Mouse (Mus musculus): ENCODE measurements around the gene Alyref. TPM values are rescaled to one million over a fixed set of nuclear protein-coding genes. Genes with fewer than 3 reads are reported as not detected.
A peak's percentile ranks its signal among the peaks of the same experiment; 100 is the strongest.

Alyref gene
- polyA plus RNA-seq, 1 experiment from 2014 or later: 213 TPM

DNA sequence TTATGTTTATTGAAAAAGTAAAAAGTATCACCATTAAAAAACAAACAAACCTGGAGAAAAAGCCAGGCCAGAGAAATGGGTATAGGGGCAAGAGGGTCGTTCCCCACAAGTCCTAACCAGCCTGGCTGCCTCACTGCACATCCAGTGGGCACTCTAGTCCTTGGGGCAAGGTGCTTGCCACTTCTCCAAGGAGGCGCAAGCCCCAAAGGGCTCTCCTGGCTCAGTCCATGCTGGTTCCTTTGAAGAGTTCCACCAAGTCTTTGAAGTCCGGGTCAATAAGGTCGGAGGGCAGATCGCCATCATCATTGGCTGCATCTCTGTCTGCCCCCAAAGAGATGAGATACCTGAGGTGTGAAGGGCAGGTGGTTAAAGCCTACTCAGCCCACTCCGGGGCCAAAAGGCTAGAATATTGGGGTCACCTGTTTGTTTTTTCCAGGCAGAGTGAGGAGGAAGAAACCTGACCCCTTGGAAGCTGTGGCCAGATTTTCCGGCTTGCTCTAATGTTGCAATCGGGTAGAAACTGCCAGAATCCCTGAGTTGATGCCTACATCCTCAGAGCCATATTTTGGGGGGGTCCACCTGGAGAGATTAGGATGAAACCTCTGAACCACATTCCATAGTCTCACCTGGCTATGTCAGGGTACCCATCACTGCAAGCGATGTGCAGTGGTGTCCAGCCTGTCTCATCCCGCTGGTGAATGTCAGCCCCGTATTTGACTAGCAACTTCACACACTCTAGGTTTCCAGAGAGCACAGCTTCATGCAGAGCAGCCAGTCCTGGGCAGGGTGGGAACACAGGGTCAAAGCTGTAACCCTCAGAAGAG, 48.0 kb downstream of the Alyref start:
- H3K27ac ChIP-seq (replicated peaks): peak overlapping the region; percentile 98
- no peaks in the 10 kb centered on the region for H3K27me3 ChIP-seq (ENCODE audit: control insufficient read depth, insufficient read depth, low read length)
- peak overlapping the region; percentile 95 for H3K9ac ChIP-seq (ENCODE audit: low read length)
- H3K9me3 ChIP-seq (ENCODE audit: control insufficient read depth, low read length): no peaks in the 10 kb centered on the region
- peaks cover 5% of the 10 kb centered on the region; the same call in 1 of the 2 replicates for H3K4me1 ChIP-seq (replicated peaks; ENCODE audit: control insufficient read depth, insufficient read depth)
- no peak for TF ChIP-seq CTCF (IDR thresholded peaks at IDR 0.05; ENCODE audit: low read depth)
- no peak for TF ChIP-seq EP300 (optimal IDR thresholded peaks at IDR 0.05)
- 60% methylated on average over 11 of the region's 11 CpGs for WGBS
- DNase-seq (ENCODE audit: low spot score): no peak
- no peak for ATAC-seq (ENCODE audit: low FRiP score, low TSS enrichment)
- peak overlapping the region; percentile 88 for H3K4me3 ChIP-seq (ENCODE audit: low read depth, low read length)
- H3K36me3 ChIP-seq (ENCODE audit: control insufficient read depth, insufficient read depth, low read length): no peaks in the 10 kb centered on the region
- peak overlapping the region; percentile 72 for H3K4me2 ChIP-seq (replicated peaks; ENCODE audit: low read depth)

DNA sequence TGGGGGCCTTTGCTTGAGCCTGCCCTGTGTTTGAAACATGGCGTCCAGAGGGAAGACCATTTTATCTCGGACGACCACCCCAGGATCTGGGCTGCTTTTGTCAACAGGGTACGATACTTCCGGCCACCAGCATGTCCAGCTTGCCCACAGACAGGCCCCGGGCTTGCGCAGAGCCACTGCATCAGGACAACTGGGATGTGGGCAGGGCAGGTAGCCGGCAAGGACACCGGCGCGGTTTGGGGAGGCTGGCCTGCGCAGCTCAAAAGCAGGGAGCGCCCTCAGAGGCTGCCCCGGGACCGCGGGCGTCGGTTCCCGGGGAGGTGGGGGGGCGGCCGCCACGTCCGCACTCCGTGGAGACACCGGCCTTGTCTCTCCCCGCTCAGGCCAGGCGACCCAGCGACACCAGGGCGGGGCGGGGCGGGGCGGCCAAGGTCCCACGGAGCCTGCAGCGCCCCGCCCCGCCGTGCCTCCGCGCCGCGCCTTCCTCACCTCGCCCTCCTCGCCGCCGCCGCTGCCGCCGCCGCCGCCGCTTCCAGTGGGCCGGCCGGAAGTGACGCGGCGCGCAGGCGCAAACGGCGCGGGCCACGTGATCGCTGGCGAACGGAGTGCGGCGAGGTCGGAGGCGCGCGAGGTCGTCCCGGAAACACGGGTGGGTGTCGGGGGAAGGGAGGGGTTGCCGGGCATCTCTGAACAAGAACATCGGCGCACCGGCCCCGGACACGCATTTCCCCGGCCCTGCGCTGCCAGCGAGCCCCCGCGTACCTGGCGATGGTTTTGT, 48.8 kb downstream of the Alyref start, which contains the start of gene Mcrip1:
Gene Mcrip1 (minus strand): TSS at position 560 of the 778 bp plus-strand sequence.
- DNase-seq (ENCODE audit: low spot score): peak; percentile 94
- peak within 1 kb of the TSS; percentile 98 for H3K27ac ChIP-seq (replicated peaks)
- under 1% methylated on average over 57 of the region's 87 CpGs for WGBS
- peak within 1 kb of the TSS; percentile 88 for H3K4me3 ChIP-seq (ENCODE audit: low read depth, low read length)
- no peaks in the 10 kb centered on the region for H3K27me3 ChIP-seq (ENCODE audit: control insufficient read depth, insufficient read depth, low read length)
- peak within 1 kb of the TSS; percentile 72 for H3K4me2 ChIP-seq (replicated peaks; ENCODE audit: low read depth)
- peaks cover 2% of the 10 kb centered on the region for H3K36me3 ChIP-seq (ENCODE audit: control insufficient read depth, insufficient read depth, low read length)
- H3K9me3 ChIP-seq (ENCODE audit: control insufficient read depth, low read length): no peaks in the 10 kb centered on the region
- peak; percentile 85 for ATAC-seq (ENCODE audit: low FRiP score, low TSS enrichment)
- H3K4me1 ChIP-seq (replicated peaks; ENCODE audit: control insufficient read depth, insufficient read depth): peaks cover 5% of the 10 kb centered on the region; the same call in 1 of the 2 replicates
- peak within 1 kb of the TSS; percentile 95 for H3K9ac ChIP-seq (ENCODE audit: low read length)
- TF ChIP-seq EP300 (optimal IDR thresholded peaks at IDR 0.05): no peak
- no peak for TF ChIP-seq CTCF (IDR thresholded peaks at IDR 0.05; ENCODE audit: low read depth)

DNA sequence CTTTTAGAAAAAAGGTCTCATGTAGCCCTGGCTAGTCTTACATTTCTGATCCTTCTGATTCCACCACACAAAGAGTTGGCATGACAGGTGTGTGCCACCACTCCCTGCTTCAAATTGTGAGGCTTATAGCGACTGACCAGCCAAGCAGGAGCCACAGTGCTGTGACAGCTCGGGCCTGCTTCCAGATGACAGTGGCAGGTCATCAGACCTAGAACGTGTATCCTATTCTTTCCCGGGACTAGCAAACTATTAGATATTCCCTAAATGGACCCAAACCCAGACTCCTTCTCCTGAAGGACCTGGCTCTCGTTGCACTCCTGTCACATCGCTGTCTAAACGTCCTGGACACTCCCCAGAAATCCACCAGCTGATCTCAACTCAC, 49.4 kb downstream of the Alyref start:
- DNase-seq (ENCODE audit: low spot score) (no peak), ATAC-seq (ENCODE audit: low FRiP score, low TSS enrichment) (no peak)
- H3K4me1 ChIP-seq (replicated peaks; ENCODE audit: control insufficient read depth, insufficient read depth): peaks cover 5% of the 10 kb centered on the region; the same call in 1 of the 2 replicates
- no peaks in the 10 kb centered on the region for H3K9me3 ChIP-seq (ENCODE audit: control insufficient read depth, low read length)
- WGBS: 4% methylated on average over 7 of the region's 7 CpGs
- no peaks in the 10 kb centered on the region for H3K27me3 ChIP-seq (ENCODE audit: control insufficient read depth, insufficient read depth, low read length)
- H3K36me3 ChIP-seq (ENCODE audit: control insufficient read depth, insufficient read depth, low read length): peaks cover 8% of the 10 kb centered on the region
- peak overlapping the region; percentile 88 for H3K4me3 ChIP-seq (ENCODE audit: low read depth, low read length)
- peak overlapping the region; percentile 98 for H3K27ac ChIP-seq (replicated peaks)
- TF ChIP-seq EP300 (optimal IDR thresholded peaks at IDR 0.05) (no peak), CTCF (IDR thresholded peaks at IDR 0.05; ENCODE audit: low read depth) (no peak)
- H3K4me2 ChIP-seq (replicated peaks; ENCODE audit: low read depth): peak overlapping the region; percentile 72
- H3K9ac ChIP-seq (ENCODE audit: low read length): peak overlapping the region; percentile 95

DNA sequence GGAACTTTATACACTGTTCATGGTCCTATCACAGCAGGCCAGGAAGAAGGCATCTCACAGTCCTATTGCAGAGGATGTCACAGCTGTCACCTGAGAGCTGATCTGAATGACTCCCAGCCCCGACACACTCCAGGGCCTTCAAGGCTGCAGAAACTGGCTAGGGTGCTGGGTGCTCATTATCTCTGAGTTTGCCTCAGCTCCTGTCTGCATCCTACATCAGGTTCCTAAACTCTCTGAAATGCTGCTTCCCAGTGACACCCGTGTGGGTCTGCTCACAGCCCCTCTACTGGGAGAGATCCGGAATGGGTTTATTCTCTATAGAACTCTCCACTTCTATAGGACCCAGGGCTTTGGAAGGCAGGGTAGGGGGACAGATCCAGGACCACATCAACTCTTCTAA, 50.0 kb downstream of the Alyref start:
- H3K4me3 ChIP-seq (ENCODE audit: low read depth, low read length): peak overlapping the region; percentile 88
- WGBS: 77% methylated on average over 3 of the region's 3 CpGs
- peak overlapping the region; percentile 72 for H3K4me2 ChIP-seq (replicated peaks; ENCODE audit: low read depth)
- TF ChIP-seq EP300 (optimal IDR thresholded peaks at IDR 0.05): no peak
- TF ChIP-seq CTCF (IDR thresholded peaks at IDR 0.05; ENCODE audit: low read depth): no peak
- peaks cover 5% of the 10 kb centered on the region; the same call in 1 of the 2 replicates for H3K4me1 ChIP-seq (replicated peaks; ENCODE audit: control insufficient read depth, insufficient read depth)
- no peak for DNase-seq (ENCODE audit: low spot score)
- ATAC-seq (ENCODE audit: low FRiP score, low TSS enrichment): no peak
- H3K27ac ChIP-seq (replicated peaks): peak overlapping the region; percentile 98
- no peaks in the 10 kb centered on the region for H3K9me3 ChIP-seq (ENCODE audit: control insufficient read depth, low read length)
- no peaks in the 10 kb centered on the region for H3K27me3 ChIP-seq (ENCODE audit: control insufficient read depth, insufficient read depth, low read length)
- peaks cover 8% of the 10 kb centered on the region for H3K36me3 ChIP-seq (ENCODE audit: control insufficient read depth, insufficient read depth, low read length)
- peak overlapping the region; percentile 95 for H3K9ac ChIP-seq (ENCODE audit: low read length)

DNA sequence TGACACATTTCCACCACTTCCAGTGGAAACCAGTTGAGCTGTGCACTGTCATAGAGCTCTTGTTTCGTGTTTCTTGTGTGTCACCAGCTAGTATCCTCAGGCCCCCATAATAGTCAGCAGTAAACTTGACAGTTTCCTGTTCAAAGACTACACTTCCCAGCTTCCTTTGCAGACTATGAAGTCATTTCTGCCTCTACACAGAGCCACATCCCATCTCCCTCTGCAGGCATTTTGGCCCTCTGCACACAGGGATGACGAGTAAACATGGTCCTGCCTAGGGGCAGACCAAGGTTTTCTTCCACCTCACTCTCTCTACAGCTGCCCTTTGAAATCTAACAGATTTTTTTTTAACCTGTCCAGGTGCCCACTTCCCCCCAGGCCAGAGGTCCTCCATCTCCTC, 50.7 kb downstream of the Alyref start:
- Histone ChIP-seq H3K4me2 (replicated peaks; ENCODE audit: low read depth) (no peak overlapping the region), H3K4me3 (ENCODE audit: low read depth, low read length) (no peak overlapping the region), H3K27ac (replicated peaks) (no peak overlapping the region), H3K9ac (ENCODE audit: low read length) (no peak overlapping the region), H3K27me3 (ENCODE audit: control insufficient read depth, insufficient read depth, low read length) (no peaks in the 10 kb centered on the region), H3K36me3 (ENCODE audit: control insufficient read depth, insufficient read depth, low read length) (peaks cover 8% of the 10 kb centered on the region), H3K4me1 (replicated peaks; ENCODE audit: control insufficient read depth, insufficient read depth) (peaks cover 5% of the 10 kb centered on the region; the same call in 1 of the 2 replicates), H3K9me3 (ENCODE audit: control insufficient read depth, low read length) (no peaks in the 10 kb centered on the region)
- DNase-seq (ENCODE audit: low spot score): peak; percentile 47
- 43% methylated on average over 2 of the region's 2 CpGs for WGBS
- 0 out of 2 replicates have a peak, but pooled peaks have one; percentile 44 for ATAC-seq (ENCODE audit: low FRiP score, low TSS enrichment)
- TF ChIP-seq EP300 (optimal IDR thresholded peaks at IDR 0.05) (no peak), CTCF (IDR thresholded peaks at IDR 0.05; ENCODE audit: low read depth) (peak; percentile 61)
